11 mouse cellular contexts compared by ENCODE assay signal in the genomic region with DNA sequence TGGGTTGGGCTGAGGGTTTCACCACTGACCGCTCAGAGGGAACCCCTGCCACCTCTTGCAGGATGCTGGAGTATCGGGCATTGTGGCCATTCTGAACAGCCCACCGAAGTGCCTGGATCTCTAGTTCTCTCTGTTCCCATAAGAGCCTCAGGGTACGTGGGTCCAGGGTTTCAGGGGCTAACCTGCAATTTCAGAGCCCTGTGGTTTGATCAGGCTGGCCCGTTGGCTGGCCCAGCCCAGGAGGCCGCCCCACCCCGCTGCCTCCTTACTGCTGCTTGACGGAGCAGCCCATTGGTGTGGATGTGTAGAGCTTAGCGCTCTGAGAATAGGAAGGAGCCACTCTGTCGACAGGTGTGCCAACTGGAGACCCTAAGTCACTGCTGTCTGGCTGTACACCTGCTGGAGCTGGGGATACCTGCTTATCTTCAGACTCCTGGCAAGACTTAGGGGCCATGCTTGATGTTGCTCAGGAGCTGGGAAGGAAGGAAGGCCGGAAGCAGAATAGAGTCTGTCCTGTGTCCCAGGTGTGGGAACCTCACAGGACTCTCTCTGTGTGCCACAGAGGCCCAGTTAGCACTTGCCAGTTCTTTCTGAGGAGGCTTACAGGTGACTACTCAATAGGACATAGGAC. TPM values are rescaled to one million over a fixed set of nuclear protein-coding genes. Genes with fewer than 3 reads are reported as not detected.
DNase-seq lines count a peak whose midpoint lies in the region; ATAC-seq and TF ChIP-seq lines count a peak whose summit lies in the region.
"Had no signal": no experiment of that assay in that cellular context is flagged by ENCODE, and none has a peak within 500 bp of the region (broad histone marks: within the 10 kb centered on the region; RNA-seq: fewer than 3 reads in every experiment).

A gene (minus strand): TSS at position 476 of the 631 bp plus-strand sequence.

- no peaks in the 10 kb centered on the region for H3K27me3 ChIP-seq in kidney, adult 2 months (replicated peaks; ENCODE audit: control insufficient read depth, insufficient read depth, low read length)
- H3K27me3 ChIP-seq in embryonic facial prominence, embryonic 13.5 days: no peaks in the 10 kb centered on the region
- H3K27me3 ChIP-seq in intestine, embryonic 15.5 days (replicated peaks): no peaks in the 10 kb centered on the region
- peaks cover 49% of the 10 kb centered on the region for H3K27me3 ChIP-seq in myocyte (ENCODE audit: control insufficient read depth, insufficient read depth, insufficient read length)

- H3K9me3 ChIP-seq in embryonic facial prominence, embryonic 13.5 days: no peaks in the 10 kb centered on the region
- no peaks in the 10 kb centered on the region for H3K9me3 ChIP-seq in intestine, embryonic 15.5 days

- H3K27ac ChIP-seq in kidney, adult 2 months (ENCODE audit: insufficient read depth, low read depth, low read length): no peak within 1 kb of the TSS; the same call in 1 of the 2 replicates
- peak within 1 kb of the TSS; percentile 90 for H3K27ac ChIP-seq in embryonic facial prominence, embryonic 13.5 days
- H3K27ac ChIP-seq in intestine, embryonic 15.5 days: peak within 1 kb of the TSS; percentile 97
- H3K27ac ChIP-seq in gastrocnemius, adult 2 months: no peak within 1 kb of the TSS

- DNase-seq in kidney, adult 2 months: no peak
- DNase-seq in kidney, adult 8-10 months: no peak
- no peak for DNase-seq in gastrocnemius, adult 2 months
- DNase-seq in c-Kit-positive CD71-positive TER-119-positive erythroid progenitor cells, embryonic 14.5 days (ENCODE audit: low spot score): no peak
- DNase-seq: cerebellum, adult 18-20 months had no signal

- peak within 1 kb of the TSS; percentile 88 for H3K4me2 ChIP-seq in embryonic facial prominence, embryonic 13.5 days
- peak within 1 kb of the TSS; percentile 92 for H3K4me2 ChIP-seq in intestine, embryonic 15.5 days (replicated peaks)
- peak within 1 kb of the TSS; percentile 85 for H3K4me2 ChIP-seq in myocyte (ENCODE audit: low read depth)

- peak within 1 kb of the TSS; percentile 45; the same call in 1 of the 2 replicates for H3K4me3 ChIP-seq in kidney, adult 2 months (ENCODE audit: insufficient read depth, low read depth, low read length)
- peak within 1 kb of the TSS; percentile 70 for H3K4me3 ChIP-seq in embryonic facial prominence, embryonic 13.5 days
- H3K4me3 ChIP-seq in intestine, embryonic 15.5 days (replicated peaks): peak within 1 kb of the TSS; percentile 71
- H3K4me3 ChIP-seq in myocyte: peak within 1 kb of the TSS; percentile 39
- no peak within 1 kb of the TSS for H3K4me3 ChIP-seq in gastrocnemius, adult 2 months

- H3ac ChIP-seq in myocyte (ENCODE audit: control insufficient read depth, insufficient read length): no peak within 1 kb of the TSS

- H3K79me2 ChIP-seq in myocyte (ENCODE audit: control insufficient read depth, insufficient read depth): peaks cover 6% of the 10 kb centered on the region

- ATAC-seq in embryonic facial prominence, embryonic 13.5 days (ENCODE audit: insufficient number of reproducible peaks, insufficient read depth, low FRiP score, low TSS enrichment, low read depth): no peak
- ATAC-seq in intestine, embryonic 15.5 days: no peak
- no peak for ATAC-seq in frontal cortex, adult (ENCODE audit: low TSS enrichment)
- ATAC-seq: inflammation-experienced regulatory T-cells, adult 6 months had no signal

- TF ChIP-seq CTCF in kidney, adult 2 months (conservative IDR thresholded peaks at IDR 0.05; ENCODE audit: insufficient read depth, insufficient read length, low read depth, low read length): no peak
- TF ChIP-seq CTCF in gastrocnemius, adult 2 months (IDR thresholded peaks at IDR 0.05): no peak

- no peaks in the 10 kb centered on the region for H3K36me3 ChIP-seq in kidney, adult 2 months (ENCODE audit: control insufficient read depth, insufficient read depth, low read length)
- peaks cover 13% of the 10 kb centered on the region for H3K36me3 ChIP-seq in embryonic facial prominence, embryonic 13.5 days
- H3K36me3 ChIP-seq in intestine, embryonic 15.5 days: peaks cover 4% of the 10 kb centered on the region; the same call in 1 of the 2 replicates
- no peaks in the 10 kb centered on the region for H3K36me3 ChIP-seq in myocyte (ENCODE audit: control insufficient read depth, insufficient read depth)

- 93% methylated on average over 11 of the region's 11 CpGs for WGBS in kidney, adult 2 months
- WGBS in embryonic facial prominence, embryonic 13.5 days: 92% methylated on average over 11 of the region's 11 CpGs
- 85% methylated on average over 11 of the region's 11 CpGs for WGBS in intestine, embryonic 15.5 days

- TF ChIP-seq POLR2A in kidney, adult 2 months (IDR thresholded peaks at IDR 0.05; ENCODE audit: low read depth, low read length): no peak
- no peak for TF ChIP-seq POLR2A in myocyte (IDR thresholded peaks at IDR 0.05; ENCODE audit: insufficient read length, low read depth)

- peak within 1 kb of the TSS; percentile 78 for H3K9ac ChIP-seq in embryonic facial prominence, embryonic 13.5 days
- peak within 1 kb of the TSS; percentile 66 for H3K9ac ChIP-seq in intestine, embryonic 15.5 days

- H3K4me1 ChIP-seq in kidney, adult 2 months (ENCODE audit: control insufficient read depth, insufficient read depth, low read length): no peaks in the 10 kb centered on the region; the same call in 1 of the 2 replicates
- H3K4me1 ChIP-seq in embryonic facial prominence, embryonic 13.5 days: peaks cover 25% of the 10 kb centered on the region
- peaks cover 51% of the 10 kb centered on the region for H3K4me1 ChIP-seq in intestine, embryonic 15.5 days (replicated peaks)

- intact Hi-C loops in gastrocnemius, adult 2 months (cut with DNase I): no loop called here

TF ChIP-seq in myocyte, 11 proteins besides CTCF, POLR2A, EP300 and RAD21:
- TF ChIP-seq MYOG (IDR thresholded peaks at IDR 0.05; ENCODE audit: control insufficient read depth in 1 of 3, insufficient read depth in 1 of 3, insufficient read length in 2 of 3, low read depth in 2 of 3) (no peak), E2F4 (IDR thresholded peaks at IDR 0.05; ENCODE audit: insufficient read depth) (no peak), REST (IDR thresholded peaks at IDR 0.05; ENCODE audit: insufficient read depth, insufficient read length) (no peak), MYOD1 (IDR thresholded peaks at IDR 0.05; ENCODE audit: control insufficient read depth in 1 of 3, insufficient read length in 2 of 3, low read depth in 2 of 3) (no peak), POLR2AphosphoS2 (IDR thresholded peaks at IDR 0.05; ENCODE audit: insufficient read length, low read depth) (no peak), MAX (IDR thresholded peaks at IDR 0.05; ENCODE audit: low read depth) (no peak), TCF12 (IDR thresholded peaks at IDR 0.05; ENCODE audit: insufficient read depth, poor library complexity, severe bottlenecking) (no peak), TCF3 (IDR thresholded peaks at IDR 0.05; ENCODE audit: insufficient read length, low read depth) (no peak), USF1 (IDR thresholded peaks at IDR 0.05; ENCODE audit: low read depth) (no peak), SRF (IDR thresholded peaks at IDR 0.05; ENCODE audit: control insufficient read depth, insufficient read length, low read depth) (no peak), CEBPB (IDR thresholded peaks at IDR 0.05; ENCODE audit: insufficient read depth, poor library complexity, severe bottlenecking) (no peak)
TF ChIP-seq in myocyte: peak in this region for 0.

RNA-seq across cellular contexts. Expression of the gene that starts here (rescaled TPM):
- 5.7 and 6.0 TPM in 2 replicates for polyA plus RNA-seq in kidney, adult 2 months (2012; rRNA removed)
- 2.8 and 3.4 TPM in 2 replicates for polyA plus RNA-seq in embryonic facial prominence, embryonic 13.5 days (2015; fragmentation: Nextera tagmentation; extraction: Ambion mirVana)
- polyA plus RNA-seq in intestine, embryonic 15.5 days (2015; fragmentation: Nextera tagmentation; extraction: Ambion mirVana): 3.5 and 3.6 TPM in 2 replicates
- polyA plus RNA-seq in myocyte (2012; fragmentation: generic; extraction: Trizol): 0.10 TPM
- total RNA-seq in gastrocnemius, adult 2 months (2021): not detected
- total RNA-seq: MEL had no signal

Comparison
In these comparisons a context has a peak if more than half of its experiments do, and no peak if none do; other contexts are left out.
1. H3K27ac ChIP-seq: peak in embryonic facial prominence, embryonic 13.5 days (single experiment) and intestine, embryonic 15.5 days (single experiment); none in kidney, adult 2 months (single experiment) and gastrocnemius, adult 2 months (single experiment).
2. Peak in every context shown above with its lines, with median percentiles within 50 percentile points of each other: H3K4me2 ChIP-seq.